Mouse (Mus musculus) lung, postnatal 36 days (tissue): ENCODE measurements around the gene Cdk5rap3.

Experiments
- DNase-seq: peaks from one replicate; pipeline ENCODE4 v3.0.0; 2022; ENCODE audit warnings: mixed read lengths

Gene Cdk5rap3

GRCm38 (mm10) chr11:96933562-96934276 is 17.4 kb upstream of the Cdk5rap3 start:
- DNase-seq, result no peak

DNA sequence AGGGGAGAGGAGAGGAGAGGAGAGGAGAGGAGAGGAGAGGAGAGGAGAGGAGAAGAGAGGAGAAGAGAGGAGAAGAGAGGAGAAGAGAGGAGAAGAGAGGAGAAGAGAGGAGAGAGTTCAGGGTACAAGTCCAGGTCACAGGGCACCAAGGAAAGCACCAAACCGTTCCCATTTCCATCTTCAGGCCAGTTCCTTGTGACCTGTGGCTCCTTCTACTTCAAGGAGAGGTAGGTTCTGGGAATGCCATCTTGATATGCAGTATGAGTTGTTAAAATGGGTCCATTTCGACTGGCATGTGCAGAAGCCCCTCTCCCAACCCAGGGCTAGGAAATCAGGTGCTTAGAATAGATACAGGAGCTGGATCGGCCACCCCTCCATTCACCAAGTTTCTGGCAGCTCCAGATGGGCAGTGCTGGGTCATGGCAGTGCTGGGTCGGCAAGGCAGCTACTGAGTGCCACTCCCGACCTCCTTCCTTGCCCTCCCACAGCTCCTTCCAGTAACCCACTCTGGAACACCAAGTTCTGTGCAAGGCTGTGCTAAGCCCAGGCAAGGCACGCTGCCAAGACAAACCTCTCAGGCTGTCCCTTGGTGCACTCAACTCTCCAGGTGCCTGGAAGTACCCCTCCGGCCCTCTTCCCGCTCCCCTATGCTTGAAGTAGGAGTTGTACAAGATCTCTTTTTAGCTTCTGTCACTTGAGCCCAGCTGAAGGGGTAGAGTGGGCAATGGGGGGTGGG is 15.2 kb upstream of the Cdk5rap3 start:
- DNase-seq, result peak; percentile 94

- no peak for DNase-seq
These were observed 13.6 kb upstream of the Cdk5rap3 start for GRCm38 (mm10) chr11:96929766-96930331.

GRCm38 (mm10) chr11:96929096-96929765 is 12.9 kb upstream of the Cdk5rap3 start:
- peak; percentile 83 for DNase-seq

DNA sequence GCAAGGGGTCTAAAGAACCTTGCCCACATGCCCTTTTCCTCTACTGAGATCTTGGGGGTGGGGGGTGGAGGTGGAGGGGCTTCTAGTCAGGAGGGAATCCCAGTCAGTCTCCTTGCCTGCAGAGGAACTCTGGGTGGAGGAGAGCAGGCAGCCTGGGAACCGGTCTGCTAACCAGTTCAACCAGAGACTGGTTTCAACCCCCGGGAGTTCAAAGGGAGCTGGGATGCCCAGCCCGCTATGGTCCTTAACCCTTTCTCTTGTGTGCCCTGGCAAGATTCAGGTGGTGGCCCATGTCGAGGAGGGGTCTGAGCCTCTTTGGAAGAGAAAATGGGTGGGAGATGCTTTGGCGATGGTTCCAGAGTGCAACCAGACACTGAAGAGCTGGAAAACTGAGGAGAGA is 12.4 kb upstream of the Cdk5rap3 start:
- peak; percentile 50 for DNase-seq

DNA sequence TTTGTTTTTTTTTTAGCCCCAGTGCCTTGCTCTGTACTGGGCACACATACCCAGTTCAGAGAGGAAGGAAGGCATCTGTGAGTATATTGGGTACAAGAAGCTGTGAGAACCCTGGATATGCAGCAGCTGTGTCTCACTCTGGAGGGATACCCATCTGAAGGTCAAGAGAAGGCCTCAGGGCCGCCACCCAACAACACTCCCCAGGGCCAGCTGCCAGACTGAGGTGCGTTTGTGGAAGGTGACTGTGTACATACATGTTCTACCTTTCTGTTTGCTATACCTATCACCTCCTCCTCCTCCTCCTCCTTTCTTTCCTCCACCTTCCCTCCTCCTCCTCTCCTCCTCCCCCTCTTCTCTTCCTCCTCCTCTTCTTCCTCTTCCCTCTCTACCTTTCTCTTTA is 11.8 kb upstream of the Cdk5rap3 start, which contains the start of gene Prr15l:
Gene Prr15l (plus strand): TSS at position 17 of the 400 bp plus-strand sequence.
- DNase-seq, result peak; percentile 51

DNA sequence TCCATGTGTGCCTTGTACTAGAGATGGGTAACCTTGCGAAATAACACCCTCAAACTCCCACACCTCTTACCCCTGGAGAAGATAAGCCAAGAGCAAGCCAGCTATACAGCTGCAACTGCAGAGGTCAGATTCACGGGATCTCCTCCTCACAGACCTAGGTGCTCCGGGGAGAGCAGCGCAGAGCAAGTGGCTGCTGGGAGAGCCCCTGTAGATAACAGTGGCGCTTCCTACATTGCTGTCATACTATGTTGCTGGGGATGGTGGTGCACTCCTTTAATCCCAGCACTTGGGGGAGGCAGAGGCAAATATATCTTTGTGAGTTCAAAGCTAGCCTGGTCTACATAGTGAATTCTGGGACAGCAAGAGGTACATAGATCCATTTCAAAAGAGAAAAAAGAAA is 10.3 kb upstream of the Cdk5rap3 start:
- DNase-seq, result no peak

DNA sequence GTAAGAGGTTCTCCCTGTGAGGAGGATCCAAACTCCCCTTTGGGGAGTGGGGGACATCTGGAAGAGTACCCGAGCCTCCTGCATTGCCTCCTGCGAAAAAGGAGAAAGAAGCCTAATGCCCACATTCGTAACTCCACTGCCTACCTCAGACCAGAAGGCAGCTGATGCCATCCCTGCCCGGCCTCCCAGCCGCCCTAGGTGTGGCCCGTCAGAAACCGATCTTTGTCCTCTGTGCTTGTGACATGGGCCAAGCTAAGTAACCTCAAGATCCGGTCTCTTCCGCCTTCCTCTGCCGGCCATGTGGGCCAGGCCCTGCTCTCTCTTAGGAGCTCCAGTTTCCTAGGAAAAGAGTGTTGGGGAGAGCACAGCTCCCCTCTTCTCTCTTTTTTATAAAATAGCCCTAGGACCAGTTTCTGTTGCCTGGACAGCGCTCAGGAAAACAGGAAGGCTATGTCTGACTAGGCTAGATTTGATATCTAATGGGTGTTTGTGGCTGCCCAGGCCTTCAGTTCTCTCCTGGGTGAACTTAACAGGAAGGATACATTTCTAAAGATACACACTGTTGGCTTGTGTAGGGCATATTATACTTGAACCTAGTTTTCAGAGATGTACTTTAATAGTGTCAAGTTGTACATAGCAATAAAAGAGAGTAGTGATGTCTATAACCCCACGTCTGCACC is 9.3 kb upstream of the Cdk5rap3 start:
- no peak for DNase-seq

GRCm38 (mm10) chr11:96924861-96925260 is 8.6 kb upstream of the Cdk5rap3 start:
- peak; percentile 21 for DNase-seq

DNA sequence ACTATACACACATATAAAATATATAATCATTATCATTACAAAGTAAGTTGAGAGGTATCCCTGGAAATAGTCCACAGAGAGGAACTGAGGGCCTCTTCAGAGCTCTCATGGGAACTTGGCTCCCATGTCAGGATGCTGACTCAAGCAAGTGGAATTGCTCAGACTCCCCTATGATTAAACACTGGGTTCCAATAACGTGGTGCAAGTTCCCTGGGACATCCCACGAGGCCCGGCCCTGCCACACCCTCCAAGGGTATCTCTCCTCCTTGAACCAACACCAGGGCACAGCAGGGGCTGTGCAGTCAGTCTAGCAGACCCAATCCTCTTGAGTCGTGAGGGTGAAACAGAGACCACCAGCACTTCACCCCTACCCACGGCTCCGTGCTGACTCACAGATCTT is 2.7 kb upstream of the Cdk5rap3 start:
- DNase-seq, result peak; percentile 65

GRCm38 (mm10) chr11:96917415-96917814 is 1.1 kb upstream of the Cdk5rap3 start:
- DNase-seq, result no peak

- DNase-seq, result no peak
These were observed 645 bp upstream of the Cdk5rap3 start for GRCm38 (mm10) chr11:96916885-96917396.

DNA sequence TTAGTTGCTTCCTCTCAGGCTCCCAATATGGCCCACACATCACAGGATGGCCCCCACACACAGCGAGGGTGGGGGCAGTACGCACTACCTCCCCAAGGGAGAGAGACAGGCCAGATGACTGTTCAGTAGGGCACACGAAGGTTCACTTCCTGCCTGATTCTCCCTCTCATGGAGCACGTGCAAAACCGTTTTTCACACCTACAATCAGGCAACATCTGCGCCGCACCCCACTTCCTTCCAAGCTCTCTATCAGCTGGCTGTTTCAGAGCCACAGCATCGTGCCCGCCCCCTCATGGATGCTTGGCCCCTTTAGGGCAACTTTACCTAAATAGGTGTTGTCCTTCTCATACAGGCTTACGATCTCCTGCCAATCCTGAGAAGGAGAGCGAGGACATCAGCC is 3.6 kb downstream of the Cdk5rap3 start:
- no peak for DNase-seq

DNA sequence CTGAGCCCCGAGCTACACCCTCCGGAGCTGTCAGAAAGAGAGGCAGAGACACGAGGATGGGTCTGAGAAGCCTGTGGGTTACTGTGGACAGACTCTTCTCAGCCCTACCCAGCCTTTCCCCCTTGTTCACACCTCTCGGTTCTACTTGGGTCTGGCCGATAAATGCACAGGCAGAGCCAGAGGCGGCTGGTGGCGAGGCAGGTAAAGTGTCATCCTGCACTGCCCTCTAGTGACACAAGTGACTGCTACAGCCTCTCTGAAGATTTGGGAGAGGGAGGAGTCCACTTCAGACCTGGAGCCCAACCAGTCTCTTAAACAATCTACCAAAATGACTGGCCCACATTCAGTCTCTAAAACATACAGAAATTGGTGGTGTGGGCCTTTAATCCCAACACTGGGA is 6.3 kb downstream of the Cdk5rap3 start:
- peak; percentile 89 for DNase-seq

GRCm38 (mm10) chr11:96908594-96908993 is 7.7 kb downstream of the Cdk5rap3 start:
- DNase-seq, result no peak

GRCm38 (mm10) chr11:96906431-96907161 is 9.7 kb downstream of the Cdk5rap3 start:
- peak; percentile 24 for DNase-seq

- DNase-seq, result peak; percentile 27
These were observed 13.4 kb downstream of the Cdk5rap3 start for GRCm38 (mm10) chr11:96902639-96903635.

GRCm38 (mm10) chr11:96901332-96901731 is 15.0 kb downstream of the Cdk5rap3 start:
- DNase-seq, result no peak

DNA sequence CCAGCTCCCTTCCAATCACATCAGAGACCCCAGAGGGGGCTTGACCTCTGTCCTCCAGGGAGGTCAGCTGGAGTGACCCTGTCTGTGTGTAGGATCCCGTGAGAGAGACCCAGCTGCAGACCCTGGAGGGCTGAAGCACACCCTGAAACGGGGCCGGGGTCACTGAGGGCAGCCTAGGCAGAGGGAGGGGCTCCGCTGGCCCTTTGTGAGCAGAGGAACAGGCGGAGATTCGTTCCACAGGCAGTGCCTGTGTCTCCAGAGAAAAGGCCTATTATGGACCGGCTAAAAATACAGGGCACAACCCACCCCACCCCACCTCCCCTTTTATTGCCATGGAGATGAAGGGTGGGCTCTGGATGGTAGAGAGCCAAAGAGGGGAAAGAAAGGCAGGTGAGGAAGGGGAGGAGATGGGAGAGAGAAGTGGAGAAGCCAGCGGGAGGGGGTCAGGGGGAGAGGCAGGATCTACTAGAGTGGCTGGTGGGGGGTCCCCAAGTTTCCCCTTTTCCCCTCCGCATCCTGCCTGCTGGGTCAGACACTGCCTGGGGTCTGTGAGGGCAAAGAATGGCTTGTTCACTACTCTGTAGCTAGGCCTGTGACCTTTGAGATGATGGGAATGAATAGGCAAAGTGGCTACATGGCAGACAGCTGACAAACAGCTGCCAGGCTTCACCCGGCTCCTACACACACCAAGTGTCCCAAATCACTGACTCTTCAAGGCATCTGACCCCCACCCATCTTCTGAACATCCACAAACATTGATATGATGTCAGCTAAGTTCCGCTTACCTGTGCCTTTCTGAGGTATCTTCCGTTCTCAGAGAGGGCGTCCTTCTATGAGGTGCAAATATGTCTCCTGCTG is 16.6 kb downstream of the Cdk5rap3 start:
- peak; percentile 32 for DNase-seq
